Mouse (Mus musculus): Measurements from ENCODE around the gene Olfr1229. TPM values are rescaled to one million over a fixed set of nuclear protein-coding genes. Genes with fewer than 3 reads are reported as not detected.

Gene Olfr1229
- polyA plus RNA-seq (2017; shearing (Covaris generic)): 0.11 TPM

DNA sequence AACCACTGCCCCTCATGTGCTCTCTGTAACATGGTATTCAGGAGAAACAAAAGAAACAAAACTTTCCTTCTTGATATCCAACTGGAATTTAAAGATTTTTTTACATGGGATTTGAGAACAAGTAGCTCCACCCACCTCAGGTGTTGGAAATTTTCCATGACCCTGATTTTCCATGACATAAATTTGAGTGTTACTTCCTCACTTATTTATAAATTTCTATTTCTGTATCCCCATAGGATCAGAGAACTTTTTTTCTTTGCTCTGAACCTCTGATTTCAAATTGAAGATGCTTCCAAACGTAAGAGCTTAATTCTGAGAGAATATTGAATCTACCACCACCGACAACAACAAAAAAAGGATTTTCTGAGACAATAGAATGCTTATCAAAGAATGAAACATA lies at the start of gene Olfr1229:
TSS of gene Olfr1229 (minus strand) at position 101 of the 400 bp plus-strand sequence.

DNA sequence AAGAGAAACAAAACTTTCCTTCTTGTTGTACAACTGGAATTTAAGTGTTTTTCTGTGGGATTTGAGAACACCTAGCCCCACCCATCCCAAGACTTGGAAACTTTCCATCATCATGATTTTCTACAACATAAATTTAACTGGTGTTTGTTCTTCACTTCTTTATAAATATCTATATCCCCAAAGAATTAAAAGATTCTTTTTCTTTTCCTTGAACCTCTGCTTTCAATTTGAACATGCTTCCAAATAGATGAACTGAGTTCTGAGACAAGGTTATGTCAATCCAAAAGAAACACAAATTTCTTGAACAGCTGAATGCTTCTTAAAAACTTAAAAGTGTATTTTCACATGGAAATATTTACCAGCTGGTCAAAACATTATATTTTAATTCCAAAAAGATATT lies 41.8 kb upstream of the Olfr1229 start, which contains the start of gene Olfr1232:
TSS of gene Olfr1232 (minus strand) at position 101 of the 400 bp plus-strand sequence.

DNA sequence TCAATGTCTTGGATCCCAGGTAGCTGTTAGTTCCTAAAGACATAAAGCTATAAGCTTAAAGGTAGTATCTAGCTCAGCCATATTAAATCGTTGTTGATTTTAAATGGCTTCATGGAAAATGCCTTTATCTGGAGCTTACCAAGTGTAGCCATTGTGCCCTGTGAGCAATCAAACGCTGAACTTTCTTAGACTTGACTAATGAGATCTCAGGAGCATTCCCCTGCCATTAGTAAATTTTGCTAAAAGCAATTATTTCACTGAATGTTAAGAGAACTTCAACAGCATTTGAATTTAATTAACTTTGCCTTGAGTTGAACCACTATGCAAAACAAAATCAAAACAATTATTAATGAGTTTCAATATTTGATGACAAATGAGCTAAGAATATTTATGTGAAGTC lies 19.2 kb upstream of the Olfr1229 start, which contains the start of gene Olfr1231:
TSS of gene Olfr1231 (minus strand) at position 101 of the 400 bp plus-strand sequence.

DNA sequence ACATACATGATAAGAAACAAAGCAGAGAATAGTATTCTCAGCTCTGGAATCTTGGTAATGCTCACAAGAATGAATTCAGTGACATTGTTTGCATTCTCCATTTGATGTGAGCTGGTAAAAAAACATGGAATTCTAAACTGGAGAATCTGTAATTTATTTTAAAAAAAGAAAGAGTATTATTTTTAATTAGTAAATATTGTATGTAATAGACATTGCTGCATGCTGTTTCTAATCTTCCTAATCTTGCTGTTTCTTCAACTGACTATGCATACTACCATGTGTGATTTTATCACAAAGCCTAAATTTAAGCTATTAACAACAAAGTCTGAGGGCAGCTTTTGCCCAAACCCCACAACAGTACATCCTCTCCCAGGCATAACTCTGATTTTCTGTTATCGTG lies 9.4 kb upstream of the Olfr1229 start, which contains the start of gene Olfr1230:
TSS of gene Olfr1230 (minus strand) at position 101 of the 400 bp plus-strand sequence.

DNA sequence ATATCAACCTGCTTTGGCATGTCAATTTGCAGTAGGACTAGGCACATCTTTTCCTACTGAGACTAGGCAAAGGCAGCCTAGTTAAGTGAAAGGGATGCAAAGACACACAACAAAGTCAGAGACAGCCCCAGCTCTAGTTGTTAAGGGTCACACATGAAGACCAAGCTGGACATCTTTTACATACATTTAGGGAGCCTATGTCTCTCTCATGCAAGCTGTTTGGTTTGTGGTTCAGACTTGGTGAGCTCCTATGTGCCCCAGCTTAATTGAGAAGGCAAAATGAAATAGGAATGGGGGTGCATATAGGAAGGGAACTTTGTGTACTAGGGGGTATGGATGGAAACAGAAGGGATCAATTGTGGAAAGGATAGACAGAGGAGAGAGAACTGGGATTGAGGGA lies 33.9 kb downstream of the Olfr1229 start, which contains the start of gene Olfr1228:
TSS of gene Olfr1228 (minus strand) at position 101 of the 400 bp plus-strand sequence.

Other genes with a start within 250 kb of the Olfr1229 start
- gene Olfr1218, start 226.8 kb downstream of the Olfr1229 start, polyA plus RNA-seq (2017; shearing (Covaris generic)): not detected
- gene Olfr1219, start 204.5 kb downstream of the Olfr1229 start, polyA plus RNA-seq (2017; shearing (Covaris generic)): not detected
- gene Olfr1220, start 181.2 kb downstream of the Olfr1229 start, polyA plus RNA-seq (2017; shearing (Covaris generic)): 0.09 TPM
- not detected for gene Olfr1221, start 170.7 kb downstream of the Olfr1229 start, polyA plus RNA-seq (2017; shearing (Covaris generic))
- gene Olfr1222, start 155.0 kb downstream of the Olfr1229 start, polyA plus RNA-seq (2017; shearing (Covaris generic)): not detected
- not detected for gene Olfr1223, start 136.5 kb downstream of the Olfr1229 start, polyA plus RNA-seq (2017; shearing (Covaris generic))
- gene Olfr1224-ps1, start 123.9 kb downstream of the Olfr1229 start, polyA plus RNA-seq (2017; shearing (Covaris generic)): not detected
- not detected for gene Olfr1225, start 113.3 kb downstream of the Olfr1229 start, polyA plus RNA-seq (2017; shearing (Covaris generic))
- not detected for gene Olfr1226, start 88.0 kb downstream of the Olfr1229 start, polyA plus RNA-seq (2017; shearing (Covaris generic))
- not detected for gene Olfr1228, start 34.0 kb downstream of the Olfr1229 start, polyA plus RNA-seq (2017; shearing (Covaris generic))
- not detected for gene Olfr1230, start 9.3 kb upstream of the Olfr1229 start, polyA plus RNA-seq (2017; shearing (Covaris generic))
- gene Olfr1231, start 19.1 kb upstream of the Olfr1229 start, polyA plus RNA-seq (2017; shearing (Covaris generic)): not detected
- gene Olfr1232, start 41.7 kb upstream of the Olfr1229 start, polyA plus RNA-seq (2017; shearing (Covaris generic)): not detected
- not detected for gene Olfr1233, start 54.4 kb upstream of the Olfr1229 start, polyA plus RNA-seq (2017; shearing (Covaris generic))
- gene Olfr1234, start 76.9 kb upstream of the Olfr1229 start, polyA plus RNA-seq (2017; shearing (Covaris generic)): not detected
- 0.07 TPM for gene Olfr1238, start 121.7 kb upstream of the Olfr1229 start, polyA plus RNA-seq (2017; shearing (Covaris generic))
- not detected for gene Olfr1239, start 132.4 kb upstream of the Olfr1229 start, polyA plus RNA-seq (2017; shearing (Covaris generic))
- not detected for gene Olfr1240, start 155.0 kb upstream of the Olfr1229 start, polyA plus RNA-seq (2017; shearing (Covaris generic))
- gene Olfr1241, start 199.1 kb upstream of the Olfr1229 start, polyA plus RNA-seq (2017; shearing (Covaris generic)): not detected
- not detected for gene Olfr1242, start 210.3 kb upstream of the Olfr1229 start, polyA plus RNA-seq (2017; shearing (Covaris generic))
- not detected for gene Olfr1243, start 243.5 kb upstream of the Olfr1229 start, polyA plus RNA-seq (2017; shearing (Covaris generic))

Data from effector memory CD4-positive, alpha-beta T cell, adult 5 months (primary cell).